Mouse (Mus musculus) v-Abl transformed pro-B cells (cell line): ENCODE results near the gene Gm7356.
"Not testable (repeated sequence)": the region's sequence is repeated elsewhere in the genome, so short reads cannot be mapped to it uniquely, and the experiment has no call there.

ENCODE experiments used
- in situ Hi-C, 2 experiments: fragments of 400-800 bp; cut with MboI; formaldehyde crosslinking; loops; one replicate each; pipeline ENCODE4 v1.15.1; 2025; ENCODE audit not compliant: unreplicated experiment in 2 of 2

Gene Gm7356

DNA sequence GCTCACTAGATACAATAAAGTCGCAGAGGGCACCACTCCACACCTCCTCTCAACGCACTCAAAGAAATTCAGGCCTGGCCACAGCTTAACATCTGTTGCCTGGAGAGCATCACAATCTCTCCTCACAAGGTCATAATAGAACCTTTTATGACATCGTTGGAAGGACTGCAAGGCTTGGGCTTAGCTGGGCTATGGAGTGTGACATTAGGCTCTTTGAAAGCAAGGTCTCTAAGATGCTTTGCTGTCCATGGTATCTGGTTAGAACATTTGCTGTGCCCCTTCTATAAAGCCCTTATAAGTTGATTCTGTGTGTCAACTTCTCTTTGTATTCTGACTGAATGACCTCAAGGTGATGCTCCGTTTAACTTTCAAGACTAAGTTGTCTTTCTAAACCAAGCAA, at the start of gene Gm7356:
Gene Gm7356, minus strand, starts transcription at position 101 of the 400 bp plus-strand sequence.
- in situ Hi-C loops = not testable (repeated sequence)

DNA sequence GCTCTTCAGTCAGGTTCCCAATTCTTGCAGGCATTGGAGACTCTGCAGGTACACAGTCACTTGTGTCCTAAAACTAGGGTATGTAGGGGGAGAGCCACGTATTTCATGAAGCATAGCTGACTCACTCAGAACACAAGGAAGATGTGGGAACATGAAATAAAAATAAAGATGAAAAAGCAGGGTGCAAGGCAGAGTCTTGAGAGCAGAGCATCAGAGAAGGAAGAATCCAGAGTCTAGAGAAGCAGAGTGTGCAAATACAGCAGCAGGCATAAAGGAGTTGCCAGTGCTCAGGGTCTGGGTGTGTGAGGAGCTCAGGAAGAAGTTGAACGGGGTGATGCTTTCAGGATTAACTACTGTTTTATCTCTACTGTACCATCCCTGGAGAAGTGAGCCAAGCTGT, 38.4 kb upstream of the Gm7356 start:
- in situ Hi-C loops = not testable (repeated sequence)

DNA sequence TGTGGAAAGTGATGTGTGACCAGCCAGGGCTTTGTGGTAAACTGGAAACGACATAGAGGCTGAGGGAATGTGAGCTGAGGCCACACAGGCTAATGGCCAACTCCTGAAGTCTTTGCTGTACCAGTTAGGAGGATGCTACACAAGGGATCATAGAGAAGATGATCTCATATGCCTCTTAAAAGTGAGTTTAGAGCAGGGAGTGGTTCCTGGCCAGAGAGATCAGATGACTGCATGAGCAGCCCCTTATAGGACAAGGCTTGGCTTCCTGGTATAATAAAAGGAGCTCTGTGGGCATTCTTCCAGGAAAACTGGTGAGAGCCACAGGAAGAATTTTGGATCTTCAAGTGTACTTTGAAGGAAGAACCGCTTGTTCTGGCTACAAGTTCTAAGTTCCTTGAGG, 33.5 kb upstream of the Gm7356 start:
- in situ Hi-C loops = not testable (repeated sequence)

DNA sequence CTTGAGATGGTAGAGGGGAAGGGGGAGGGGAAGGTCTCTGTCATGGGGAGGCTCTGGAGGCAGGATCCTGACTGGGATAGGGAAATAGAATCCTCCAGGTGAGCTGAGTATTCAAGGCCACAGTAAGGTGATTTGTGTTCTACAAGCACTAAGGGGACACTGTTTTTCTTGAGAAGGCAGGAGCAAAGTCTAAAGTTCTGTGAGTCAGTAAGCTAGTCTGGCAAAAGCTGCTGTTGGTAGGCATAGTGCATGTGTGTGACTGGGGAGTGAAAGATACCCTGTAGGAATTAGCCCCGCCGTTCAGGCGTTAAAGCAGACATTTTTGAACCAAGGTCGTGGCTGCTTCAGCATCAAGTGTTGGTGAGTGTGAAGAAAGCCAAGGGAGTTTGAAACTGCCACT, 32.6 kb upstream of the Gm7356 start:
- in situ Hi-C loops = not testable (repeated sequence)

DNA sequence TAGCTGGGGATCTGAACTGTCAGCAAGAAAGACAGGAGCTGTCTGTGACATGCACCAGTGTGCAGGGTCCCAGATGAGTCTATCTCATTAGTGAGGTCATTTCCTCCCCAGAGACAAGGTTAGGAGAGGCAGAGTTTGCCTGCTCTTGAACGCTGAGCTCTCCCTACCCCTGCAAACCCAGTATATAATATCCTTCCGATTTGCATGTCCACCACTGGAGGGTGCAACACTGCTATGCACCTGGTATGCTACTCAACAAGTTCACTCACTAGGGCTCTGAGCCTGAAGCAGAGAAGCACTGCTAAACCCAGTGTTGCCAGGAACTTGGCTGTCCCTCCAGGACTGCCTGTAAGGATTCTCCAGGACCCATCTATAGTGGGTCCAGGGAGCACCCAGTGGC, 10.1 kb downstream of the Gm7356 start:
- in situ Hi-C loops = not testable (repeated sequence)

DNA sequence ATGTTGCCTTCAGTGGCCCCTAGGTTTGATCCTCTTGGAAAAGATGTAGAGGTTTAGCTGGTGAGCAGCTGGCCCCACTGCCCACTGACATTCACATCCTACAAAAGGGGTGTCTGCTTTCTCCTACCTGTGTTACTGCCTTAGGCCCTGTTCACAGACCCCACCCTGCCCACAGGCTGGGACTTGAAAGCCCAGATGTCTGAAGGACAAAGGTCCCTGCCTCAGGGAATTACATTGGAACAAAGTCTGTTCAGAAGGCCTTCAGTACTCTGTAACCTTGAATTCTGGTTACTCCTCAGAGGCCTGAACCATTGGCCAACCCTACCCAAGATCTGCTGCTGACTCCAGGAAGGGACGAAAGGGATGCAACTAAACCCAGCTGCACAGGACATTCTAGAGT, 15.8 kb downstream of the Gm7356 start:
- in situ Hi-C loops = no loop called here

DNA sequence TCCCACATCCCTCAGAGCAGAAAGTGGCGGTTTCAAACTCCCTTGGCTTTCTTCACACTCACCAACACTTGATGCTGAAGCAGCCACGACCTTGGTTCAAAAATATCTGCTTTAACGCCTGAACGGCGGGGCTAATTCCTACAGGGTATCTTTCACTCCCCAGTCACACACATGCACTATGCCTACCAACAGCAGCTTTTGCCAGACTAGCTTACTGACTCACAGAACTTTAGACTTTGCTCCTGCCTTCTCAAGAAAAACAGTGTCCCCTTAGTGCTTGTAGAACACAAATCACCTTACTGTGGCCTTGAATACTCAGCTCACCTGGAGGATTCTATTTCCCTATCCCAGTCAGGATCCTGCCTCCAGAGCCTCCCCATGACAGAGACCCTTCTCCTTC, 32.7 kb downstream of the Gm7356 start:
- in situ Hi-C loops = not testable (repeated sequence)

DNA sequence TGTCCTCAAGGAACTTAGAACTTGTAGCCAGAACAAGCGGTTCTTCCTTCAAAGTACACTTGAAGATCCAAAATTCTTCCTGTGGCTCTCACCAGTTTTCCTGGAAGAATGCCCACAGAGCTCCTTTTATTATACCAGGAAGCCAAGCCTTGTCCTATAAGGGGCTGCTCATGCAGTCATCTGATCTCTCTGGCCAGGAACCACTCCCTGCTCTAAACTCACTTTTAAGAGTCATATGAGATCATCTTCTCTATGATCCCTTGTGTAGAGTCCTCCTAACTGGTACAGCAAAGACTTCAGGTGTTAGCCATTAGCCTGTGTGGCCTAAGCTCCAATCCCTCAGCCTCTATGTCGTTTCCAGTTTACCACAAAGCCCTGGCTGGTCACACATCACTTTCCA, 33.6 kb downstream of the Gm7356 start:
- in situ Hi-C loops = not testable (repeated sequence)

DNA sequence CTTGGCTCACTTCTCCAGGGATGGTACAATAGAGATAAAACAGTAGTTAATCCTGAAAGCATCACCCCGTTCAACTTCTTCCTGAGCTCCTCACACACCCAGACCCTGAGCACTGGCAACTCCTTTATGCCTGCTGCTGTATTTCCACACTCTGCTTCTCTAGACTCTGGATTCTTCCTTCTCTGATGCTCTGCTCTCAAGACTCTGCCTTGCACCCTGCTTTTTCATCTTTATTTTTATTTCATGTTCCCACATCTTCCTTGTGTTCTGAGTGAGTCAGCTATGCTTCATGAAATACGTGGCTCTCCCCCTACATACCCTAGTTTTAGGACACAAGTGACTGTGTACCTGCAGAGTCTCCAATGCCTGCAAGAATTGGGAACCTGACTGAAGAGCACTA, 38.5 kb downstream of the Gm7356 start:
- in situ Hi-C loops = not testable (repeated sequence)

DNA sequence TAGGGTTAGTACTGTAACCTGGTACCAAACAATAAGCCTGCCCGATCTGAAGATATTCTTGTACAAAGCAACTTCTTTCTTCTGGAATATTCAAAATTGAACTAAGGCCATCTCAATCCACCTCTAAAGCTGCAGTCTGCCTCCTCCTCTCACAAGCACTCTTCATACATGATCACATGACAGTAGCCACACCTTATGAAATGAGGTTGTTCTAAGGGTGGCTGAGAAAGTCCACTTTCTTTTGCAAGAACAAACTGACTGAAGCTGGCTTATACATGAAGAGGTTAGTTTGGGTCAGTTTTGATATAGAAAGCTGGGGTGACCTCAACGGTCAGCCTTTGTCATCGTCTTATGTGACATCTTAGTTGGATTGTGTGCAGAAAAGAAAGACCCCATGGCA, 41.3 kb downstream of the Gm7356 start:
- in situ Hi-C loops = not testable (repeated sequence)

DNA sequence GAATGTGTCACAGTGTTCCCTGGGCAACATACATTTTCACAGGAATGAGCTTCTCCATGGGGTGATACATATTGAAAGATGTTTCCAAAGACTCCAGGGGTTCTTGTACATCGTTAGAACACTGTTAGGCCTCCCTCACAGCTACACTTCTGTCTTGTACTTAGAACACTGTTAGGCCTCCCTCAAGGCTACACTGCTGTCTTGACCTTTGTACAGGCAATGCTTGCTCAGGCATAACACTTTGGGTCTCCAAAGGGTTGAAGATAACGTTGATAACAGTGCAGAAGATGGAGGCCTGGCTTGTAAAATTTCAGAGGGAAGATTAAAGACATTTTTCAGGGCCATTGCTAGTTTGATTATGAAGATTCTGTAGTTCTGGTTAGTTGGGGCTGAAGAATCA, 45.4 kb downstream of the Gm7356 start:
- in situ Hi-C loops = not testable (repeated sequence)

DNA sequence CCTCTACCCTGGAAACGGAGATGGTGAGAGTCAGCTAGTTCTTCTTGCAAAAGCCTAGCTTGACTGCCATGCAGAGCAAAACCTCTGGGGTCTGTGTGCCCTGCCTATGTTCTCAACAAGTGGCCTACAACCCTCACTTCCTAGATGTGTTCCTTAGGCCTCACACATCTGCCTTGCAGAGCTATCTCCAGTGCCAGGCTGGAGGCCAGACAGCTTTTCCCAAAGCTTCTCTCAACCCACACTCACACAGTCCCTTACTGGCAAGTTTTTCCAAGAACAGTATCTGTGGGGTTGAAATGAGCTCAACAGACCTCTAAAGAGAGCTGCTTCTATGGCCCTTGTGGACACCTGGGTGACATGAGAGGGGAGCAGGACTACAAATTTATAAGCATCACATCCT, 51.9 kb downstream of the Gm7356 start:
- in situ Hi-C loops = not testable (repeated sequence)
